Mouse (Mus musculus) left cerebral cortex, postnatal 14 days (tissue): ENCODE measurements at regions not wholly inside any gene's neighbourhood (a gene's known extent, or its start where the extent isn't known, plus 50 kb on each side); places are given as distances from the start of the nearest gene placed in this dataset.

Experiments
- DNase-seq, 2 experiments: peaks; one replicate each; pipeline ENCODE4 v3.0.0; 2021 to 2022; ENCODE audit warnings: low spot score in 2 of 2, mixed read lengths in 1 of 2
- intact Hi-C: fragments of 180-260 bp; cut with DNase I; formaldehyde crosslinking; loops from one replicate; pipeline ENCODE4 v1.15.1; 2025

- DNase-seq = peak in 1 of 2 experiments; percentile 3
Measured at GRCm38 (mm10) chr8:113250264-113250663, 385.1 kb upstream of the Mon1b start.

DNA sequence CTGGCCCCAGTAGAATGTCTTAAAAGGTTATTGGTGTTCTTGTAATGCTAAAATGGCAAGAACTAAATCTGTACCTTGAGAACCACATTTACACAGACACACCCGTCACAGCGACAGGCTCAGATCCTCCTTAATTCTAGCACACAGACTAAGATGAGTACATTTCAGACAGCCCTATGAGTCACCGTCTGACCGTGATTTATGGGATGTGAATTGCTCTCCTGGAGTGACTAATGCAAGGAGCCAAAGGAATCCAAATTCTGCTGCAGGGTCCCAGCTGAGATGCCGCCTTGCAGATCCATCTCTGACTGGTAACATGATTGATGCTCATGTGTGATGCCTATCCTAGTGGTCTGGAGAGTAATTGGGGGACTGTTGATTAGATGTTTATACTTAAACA, 381.3 kb upstream of the Mon1b start:
- DNase-seq = peak; percentile 9 to 35
- intact Hi-C loops = no loop called here

More at GRCm38 (mm10) chr8:113250264-113250663, 385.1 kb upstream of the Mon1b start:
- intact Hi-C loops = no loop called here

DNA sequence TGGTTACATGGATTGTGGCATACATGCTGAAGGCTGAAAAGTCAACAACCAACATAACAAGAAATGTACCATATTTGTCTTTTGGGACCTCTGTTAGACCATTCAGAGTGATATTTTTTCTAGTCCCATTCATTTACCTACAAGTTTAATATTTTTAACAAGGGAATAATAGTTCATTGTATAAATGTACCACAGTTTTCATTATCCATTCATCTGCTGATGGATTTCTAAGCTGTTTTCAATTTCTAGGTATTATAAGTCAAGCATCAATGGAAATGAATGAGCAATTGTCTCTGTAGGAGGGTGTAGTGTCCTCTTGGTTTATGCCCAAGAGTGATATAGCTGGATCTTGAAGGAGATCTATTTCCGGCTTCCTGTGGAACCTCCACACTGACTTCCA, 375.9 kb upstream of the Mon1b start:
- no peak for DNase-seq
- intact Hi-C loops = no loop called here

- intact Hi-C loops = no loop called here
- DNase-seq = no peak
Measured at GRCm38 (mm10) chr8:113263296-113263695, 372.1 kb upstream of the Mon1b start.

GRCm38 (mm10) chr8:113271262-113271661, 364.1 kb upstream of the Mon1b start:
- DNase-seq = no peak
- intact Hi-C loops = no loop called here

DNA sequence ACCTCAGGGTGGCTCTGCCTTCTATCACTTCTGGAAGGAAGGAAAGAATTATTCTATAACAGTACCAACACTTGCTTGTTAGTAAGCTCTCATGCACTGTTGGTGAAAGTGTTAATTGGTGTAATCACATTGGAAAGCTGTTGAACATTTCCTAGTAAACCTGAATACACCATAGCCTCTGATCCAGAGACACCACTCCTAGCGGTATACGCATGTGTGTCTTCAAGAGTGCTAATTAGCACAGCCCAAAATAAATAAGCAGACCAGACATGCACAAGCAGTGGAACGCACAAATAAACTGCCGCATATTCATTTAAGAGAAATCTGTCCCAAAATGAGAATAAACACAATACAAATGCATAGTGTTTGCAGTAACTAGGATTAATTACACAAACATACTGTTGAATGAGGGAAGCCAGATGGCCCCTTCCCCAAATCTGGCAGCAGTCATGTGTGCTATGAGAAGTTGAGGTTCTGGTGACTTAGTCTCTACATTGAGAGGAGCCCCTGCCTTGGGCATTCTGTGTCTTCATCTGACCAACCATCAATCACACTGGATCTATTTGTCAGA, 335.0 kb upstream of the Mon1b start:
- intact Hi-C loops = no loop called here
- DNase-seq = no peak

- intact Hi-C loops = no loop called here
- peak; percentile 7 to 11 for DNase-seq
Measured at GRCm38 (mm10) chr8:113303426-113303825, 332.0 kb upstream of the Mon1b start.

- intact Hi-C loops = no loop called here
- no peak for DNase-seq
Measured at GRCm38 (mm10) chr8:113317169-113317568, 318.2 kb upstream of the Mon1b start.

- intact Hi-C loops = no loop called here
- no peak for DNase-seq
Measured at GRCm38 (mm10) chr8:113331576-113331975, 303.8 kb upstream of the Mon1b start.

GRCm38 (mm10) chr8:113341306-113341705, 294.1 kb upstream of the Mon1b start:
- no peak for DNase-seq
- intact Hi-C loops = no loop called here

DNA sequence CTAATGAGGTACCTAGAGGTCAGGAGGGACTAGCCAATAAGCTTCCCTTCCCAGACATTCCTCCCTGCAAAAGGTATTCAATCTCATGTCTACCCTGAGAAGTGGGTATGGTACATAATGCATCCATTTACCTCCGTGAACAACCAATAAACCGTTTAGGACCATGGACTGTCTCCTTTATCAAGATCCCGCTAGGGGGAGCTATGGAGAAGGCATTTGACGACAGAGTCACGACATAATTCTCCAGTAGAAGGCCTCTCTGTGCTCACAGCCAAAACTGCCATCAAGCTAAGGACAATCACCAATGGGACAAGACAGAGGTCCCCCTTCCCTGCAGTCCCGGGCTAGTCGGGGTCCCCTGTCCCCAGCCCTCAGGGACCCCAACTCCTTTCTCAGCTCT, 273.5 kb upstream of the Mon1b start:
- intact Hi-C loops = no loop called here
- no peak for DNase-seq

DNA sequence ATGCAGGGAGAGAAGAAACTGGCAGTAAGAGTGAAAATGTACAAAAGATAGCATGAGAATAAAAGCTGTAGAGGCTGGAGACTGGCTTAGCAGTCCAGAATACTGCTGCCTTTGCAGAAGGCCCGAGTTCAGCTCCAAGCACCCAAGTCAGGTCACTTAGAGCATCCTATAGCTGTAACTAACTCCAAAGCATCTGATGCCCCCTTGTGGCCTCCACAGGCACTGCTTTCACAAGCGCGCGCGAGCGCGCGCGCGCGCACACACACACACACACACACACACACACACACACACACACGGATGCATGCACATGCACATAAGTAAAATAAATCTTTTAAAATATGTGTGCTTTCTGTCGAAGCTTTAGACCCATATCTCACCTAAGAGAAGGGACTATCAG, 271.2 kb upstream of the Mon1b start:
- DNase-seq = no peak
- intact Hi-C loops = no loop called here

DNA sequence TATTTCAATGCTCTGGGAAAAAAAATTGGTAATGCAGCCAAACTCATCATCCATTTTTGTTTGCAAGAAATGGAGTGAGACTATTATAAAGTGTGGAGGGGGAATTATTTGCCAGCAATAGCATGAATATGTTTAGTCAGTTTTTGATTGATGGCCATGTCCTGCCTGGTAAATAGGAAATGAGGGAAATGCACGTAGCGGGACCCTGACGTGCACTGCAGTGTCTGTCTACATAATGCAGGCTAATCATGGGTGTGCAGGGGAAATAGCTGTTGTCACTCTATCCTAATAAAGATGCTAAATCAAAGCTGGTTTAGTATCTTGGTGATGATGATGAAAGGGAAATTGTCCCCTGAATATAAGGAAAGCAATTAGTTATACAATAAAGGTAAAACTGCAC, 251.9 kb upstream of the Mon1b start:
- intact Hi-C loops = no loop called here
- no peak for DNase-seq

GRCm38 (mm10) chr8:113383974-113384373, 251.4 kb upstream of the Mon1b start:
- DNase-seq = no peak
- intact Hi-C loops = no loop called here

GRCm38 (mm10) chr8:113389504-113389903, 245.9 kb upstream of the Mon1b start:
- no peak for DNase-seq
- intact Hi-C loops = no loop called here

GRCm38 (mm10) chr8:113390038-113390437, 245.3 kb upstream of the Mon1b start:
- DNase-seq = no peak
- intact Hi-C loops = no loop called here

DNA sequence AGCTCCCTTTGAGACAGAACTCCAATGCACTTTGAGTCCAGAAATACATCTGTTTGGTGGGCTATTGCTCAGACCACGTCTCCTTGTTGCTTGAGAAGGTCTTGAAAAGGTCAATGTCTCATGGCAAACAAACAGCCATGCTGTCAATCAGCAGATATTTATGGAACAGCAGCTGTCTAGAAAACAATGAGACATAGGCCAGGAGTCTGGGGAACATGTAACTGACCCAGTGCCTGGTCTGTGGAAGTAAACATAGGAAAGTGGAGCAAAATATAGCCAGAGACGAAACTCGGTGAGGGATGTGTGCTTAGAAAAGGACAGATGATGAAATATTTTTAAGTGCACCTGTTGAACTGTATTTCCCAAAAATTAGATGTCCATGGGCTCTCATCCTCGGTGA, 241.1 kb upstream of the Mon1b start:
- no peak for DNase-seq
- intact Hi-C loops = no loop called here

- no peak for DNase-seq
- intact Hi-C loops = no loop called here
Measured at GRCm38 (mm10) chr8:113405158-113405557, 230.2 kb upstream of the Mon1b start.

- DNase-seq = peak; percentile 20 to 24
- intact Hi-C loops = no loop called here
Measured at GRCm38 (mm10) chr8:113419352-113419751, 216.0 kb upstream of the Mon1b start.

DNA sequence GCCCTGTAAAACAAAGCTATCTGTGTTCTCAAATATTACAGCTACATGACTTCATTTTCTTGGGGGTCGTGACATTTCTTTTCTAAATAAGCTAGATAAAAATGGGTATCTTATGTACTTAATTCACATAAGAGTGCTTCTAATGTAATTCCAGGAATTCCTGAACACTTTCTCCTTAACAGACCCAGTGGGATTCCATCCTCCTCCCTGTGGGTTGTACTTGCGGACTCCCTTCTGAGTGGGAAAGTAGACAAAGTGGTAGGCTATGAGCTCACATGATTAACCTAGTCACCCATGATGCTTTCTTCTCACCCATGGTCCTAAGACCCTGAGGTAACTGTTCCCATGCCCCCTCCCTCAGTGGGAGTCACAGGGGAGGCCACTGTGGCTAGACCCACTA, 212.7 kb upstream of the Mon1b start:
- DNase-seq = no peak
- intact Hi-C loops = no loop called here

DNA sequence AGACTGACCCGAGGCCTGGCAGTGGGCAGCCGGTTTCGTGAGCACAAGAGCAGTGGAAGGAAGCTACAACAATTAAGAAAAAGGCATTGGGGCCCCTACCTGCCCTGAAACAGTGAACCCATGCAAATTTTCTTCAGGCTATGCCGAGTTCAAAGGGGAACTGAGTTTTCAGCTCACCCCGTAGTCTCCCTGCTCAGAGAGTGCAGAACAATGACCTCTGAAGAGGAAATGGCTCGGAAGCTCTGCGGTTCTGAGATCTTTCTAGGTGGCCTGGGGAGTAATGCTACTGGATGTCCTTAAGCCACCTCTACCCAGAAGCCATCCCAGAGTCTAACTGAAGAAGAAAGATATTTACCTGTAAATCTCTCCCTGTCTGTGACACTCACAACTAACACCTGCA, 196.3 kb upstream of the Mon1b start:
- DNase-seq = no peak
- intact Hi-C loops = no loop called here

- intact Hi-C loops = no loop called here
Measured at GRCm38 (mm10) chr8:113454022-113454421, 181.4 kb upstream of the Mon1b start.

More at GRCm38 (mm10) chr8:113454022-113454421, 181.4 kb upstream of the Mon1b start:
- DNase-seq = no peak
